Mouse (Mus musculus) spleen, postnatal 4 days (tissue): ENCODE measurements around the gene Strbp.

Experiments
- DNase-seq, 2 experiments: peaks; one replicate each; pipeline ENCODE4 v3.0.0; 2022; ENCODE audit warnings: low spot score in 2 of 2

Strbp gene

DNA sequence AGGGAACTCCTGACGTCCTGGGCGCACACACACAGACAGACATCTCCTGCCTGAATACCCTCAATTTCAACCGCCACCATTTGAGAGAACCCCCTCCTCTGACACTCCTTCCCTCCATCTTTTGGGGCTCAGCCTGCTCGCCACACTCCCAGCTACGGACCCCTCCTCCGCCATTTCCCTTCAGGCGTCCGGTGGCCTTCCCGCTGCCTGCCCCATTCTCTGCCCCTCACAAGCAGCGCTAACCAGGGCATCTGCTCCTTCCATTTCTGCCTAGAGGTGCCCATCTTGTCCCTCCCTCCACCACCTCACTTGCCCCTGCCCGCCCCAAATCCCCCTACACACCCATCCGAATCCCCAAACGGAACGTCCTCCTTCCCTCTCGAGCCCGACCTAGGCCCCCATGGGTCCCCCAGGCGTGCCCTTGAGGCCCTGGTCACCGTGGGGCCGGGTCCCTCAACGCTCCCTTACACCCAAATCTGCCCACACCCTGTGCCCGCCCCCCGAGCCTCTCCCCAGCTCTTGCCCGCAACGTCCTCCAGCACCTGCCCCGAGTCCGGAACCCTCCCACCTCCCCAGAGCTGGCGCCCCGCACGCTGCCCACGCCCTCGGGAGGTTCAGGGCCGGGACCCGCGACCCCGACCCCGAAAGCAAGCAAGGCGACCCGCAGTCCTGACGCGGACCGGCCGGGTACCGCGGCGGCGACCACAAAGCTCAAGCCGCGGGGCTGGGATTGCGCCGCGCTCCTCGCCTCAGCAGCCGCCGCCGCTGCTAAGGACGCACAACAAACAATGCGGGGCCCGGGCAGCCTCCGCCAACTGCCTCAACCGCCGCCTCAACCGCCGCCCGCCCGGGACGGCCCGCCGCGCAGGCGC lies 1.1 kb downstream of the Strbp start:
- DNase-seq = peak; percentile 55 to 81

DNA sequence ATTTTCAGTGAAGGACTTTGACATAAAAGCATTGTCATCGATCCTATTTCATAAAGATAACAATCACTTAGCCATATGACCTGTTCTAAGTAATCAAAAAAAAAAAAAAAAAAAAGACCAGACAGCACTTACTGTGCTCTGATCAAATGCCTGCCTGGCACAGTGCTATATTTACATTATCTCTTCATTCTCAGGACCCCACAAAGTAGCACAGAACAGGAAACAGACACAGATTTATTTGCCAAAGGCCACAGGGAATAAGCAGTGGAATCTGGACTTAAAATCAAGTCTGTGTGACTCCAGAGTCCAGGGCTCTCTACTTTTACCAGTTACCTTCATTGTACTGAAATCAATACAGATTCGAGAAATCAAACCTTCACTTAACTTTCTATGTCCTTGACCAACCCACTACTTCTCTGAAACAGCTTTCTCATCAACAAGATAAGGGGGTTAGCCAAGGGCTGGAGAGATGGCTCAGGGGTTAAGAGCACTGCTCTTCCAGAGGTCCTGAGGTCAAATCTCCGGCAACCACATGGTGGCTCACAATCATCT lies 14.5 kb downstream of the Strbp start:
- no peak for DNase-seq

GRCm38 (mm10) chr2:37687031-37687430 lies 16.6 kb downstream of the Strbp start:
- DNase-seq = no peak

DNA sequence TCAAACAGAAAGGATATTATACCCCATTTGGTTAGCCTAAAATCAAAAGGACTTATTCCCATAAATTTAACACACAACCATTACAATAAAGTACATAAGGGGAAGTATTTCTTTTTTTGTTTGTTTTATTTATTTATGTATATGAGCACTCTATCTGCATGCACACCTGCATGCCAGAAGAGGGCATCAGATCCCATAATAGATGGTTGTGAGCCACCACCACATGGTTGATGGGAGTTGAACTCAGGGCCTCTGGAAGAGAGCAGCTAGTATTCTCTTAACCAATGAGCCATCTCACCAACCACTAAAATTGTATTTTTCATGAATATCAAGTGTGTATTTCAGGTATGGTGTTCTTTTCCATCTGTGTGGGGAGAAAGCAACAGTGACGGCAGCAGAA lies 18.8 kb downstream of the Strbp start:
- no peak for DNase-seq

DNA sequence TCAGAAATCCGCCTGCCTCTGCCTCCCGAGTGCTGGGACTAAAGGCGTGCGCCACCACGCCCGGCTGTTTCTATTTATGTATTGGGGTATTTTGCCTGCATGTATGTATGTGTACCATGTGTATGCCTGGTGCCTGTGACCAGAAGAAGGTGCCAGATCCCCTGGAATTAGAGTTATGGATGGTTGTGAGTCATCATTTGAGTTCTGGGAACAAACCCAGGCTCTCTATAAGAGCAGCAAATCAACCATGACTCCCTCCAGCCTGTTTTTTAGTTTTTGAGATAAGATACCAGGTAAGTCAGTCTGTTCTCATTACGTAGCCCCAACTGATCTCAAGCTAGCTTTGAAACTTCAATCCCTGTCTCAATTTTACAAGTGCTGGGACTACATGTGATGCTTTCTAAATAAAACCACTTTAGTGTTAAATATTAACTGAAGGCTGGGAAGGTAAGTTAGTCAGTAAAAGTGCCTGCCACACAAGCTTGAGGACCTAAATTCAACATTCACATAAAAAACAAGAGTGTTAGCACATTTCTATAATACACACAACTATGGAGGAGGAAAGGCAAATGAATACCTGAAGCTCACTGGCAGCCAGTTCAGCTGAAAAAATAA lies 21.4 kb downstream of the Strbp start:
- no peak for DNase-seq

DNA sequence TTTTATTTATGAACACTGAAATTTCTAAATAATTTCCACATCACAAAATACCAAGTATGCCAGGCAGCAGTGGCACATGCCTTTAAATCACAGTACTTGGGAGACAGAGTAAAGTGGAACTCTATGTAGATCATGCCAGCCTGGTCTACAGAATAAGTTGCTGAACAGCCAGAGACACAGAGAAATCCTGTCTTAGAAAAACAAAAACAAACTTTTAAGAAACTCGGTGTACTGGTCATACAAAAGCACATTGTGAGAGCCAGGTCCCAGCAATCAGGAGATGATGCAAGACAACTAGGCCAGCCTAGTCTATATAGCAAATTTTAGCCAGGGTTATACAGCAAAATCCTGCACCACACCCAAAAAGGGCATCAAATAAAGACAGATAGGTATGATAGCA lies 52.6 kb downstream of the Strbp start:
- no peak for DNase-seq

- DNase-seq = no peak
Observed at GRCm38 (mm10) chr2:37649590-37649989, 54.1 kb downstream of the Strbp start.

- no peak for DNase-seq
Observed at GRCm38 (mm10) chr2:37648966-37649365, 54.7 kb downstream of the Strbp start.

- no peak for DNase-seq
Observed at GRCm38 (mm10) chr2:37623343-37623742, 80.3 kb downstream of the Strbp start.

DNA sequence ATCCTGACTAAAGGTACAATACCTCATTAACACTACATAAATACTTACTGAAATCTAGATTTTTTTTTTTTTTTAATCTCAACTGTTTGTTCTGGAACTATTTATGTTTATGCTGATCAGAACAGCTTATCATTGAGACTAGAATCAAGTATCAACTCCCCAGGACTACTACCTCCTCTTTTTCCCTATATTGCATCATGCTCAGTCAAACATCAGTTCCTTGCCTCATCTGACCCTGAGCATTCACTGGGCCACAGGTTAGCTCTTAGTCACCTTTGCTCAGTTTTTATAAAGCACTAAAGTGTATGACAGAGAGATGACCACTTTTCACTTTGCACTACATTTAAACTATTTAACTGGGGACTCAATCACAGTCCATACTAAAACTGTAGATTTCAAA lies 115.7 kb downstream of the Strbp start:
- no peak for DNase-seq

- no peak for DNase-seq
Observed at GRCm38 (mm10) chr2:37578185-37578584, 125.5 kb downstream of the Strbp start.

- no peak for DNase-seq
Observed at GRCm38 (mm10) chr2:37576661-37577060, 127.0 kb downstream of the Strbp start.

GRCm38 (mm10) chr2:37572141-37572540 lies 131.5 kb downstream of the Strbp start:
- DNase-seq = no peak

GRCm38 (mm10) chr2:37570703-37571102 lies 133.0 kb downstream of the Strbp start:
- no peak for DNase-seq

GRCm38 (mm10) chr2:37569888-37570287 lies 133.8 kb downstream of the Strbp start:
- no peak for DNase-seq

GRCm38 (mm10) chr2:37566035-37566434 lies 137.6 kb downstream of the Strbp start:
- DNase-seq = no peak

- no peak for DNase-seq
Observed at GRCm38 (mm10) chr2:37565579-37565978, 138.1 kb downstream of the Strbp start.

- DNase-seq = no peak
Observed at GRCm38 (mm10) chr2:37556366-37556765, 147.3 kb downstream of the Strbp start.

- DNase-seq = peak; percentile 52 to 62
Observed at GRCm38 (mm10) chr2:37549346-37550012, 154.2 kb downstream of the Strbp start.

DNA sequence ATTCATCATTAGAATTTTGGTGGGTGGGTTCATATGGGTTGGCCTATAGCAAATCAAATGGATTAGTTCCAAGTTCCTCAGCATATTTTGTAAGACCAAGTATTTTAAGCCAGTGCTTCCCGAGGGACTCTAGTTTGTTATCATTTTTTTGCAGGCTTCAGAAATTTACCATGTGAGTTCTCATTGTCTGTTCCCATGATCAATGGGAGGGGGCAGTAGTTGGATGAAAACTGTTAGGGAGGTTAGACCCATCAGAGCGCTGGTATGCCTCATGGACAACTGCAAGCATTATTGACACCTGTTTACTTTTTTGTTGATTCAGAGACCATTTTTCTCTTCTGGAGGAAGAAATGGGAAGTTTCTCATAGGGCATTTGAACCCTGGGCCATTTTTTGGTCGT lies 172.0 kb downstream of the Strbp start:
- no peak for DNase-seq

DNA sequence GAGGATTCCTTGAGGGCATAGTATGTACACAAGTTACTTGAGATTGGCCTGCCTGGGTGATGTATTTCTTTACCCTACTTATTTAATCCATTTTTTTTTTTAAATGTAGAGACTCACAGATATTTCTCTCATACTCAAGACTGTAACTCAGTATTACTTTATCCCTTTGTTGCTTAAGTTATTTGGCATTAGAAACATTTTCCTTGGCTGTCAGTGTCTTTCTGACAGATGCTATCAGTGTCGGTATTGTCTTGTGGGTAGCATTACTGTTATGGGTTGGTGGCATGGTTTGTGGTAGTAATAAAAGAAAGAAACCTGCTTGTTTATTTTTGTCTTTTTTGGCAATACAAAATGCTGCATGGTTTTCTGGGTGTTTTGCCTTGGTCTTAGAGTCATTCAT lies 172.9 kb downstream of the Strbp start:
- DNase-seq = no peak

DNA sequence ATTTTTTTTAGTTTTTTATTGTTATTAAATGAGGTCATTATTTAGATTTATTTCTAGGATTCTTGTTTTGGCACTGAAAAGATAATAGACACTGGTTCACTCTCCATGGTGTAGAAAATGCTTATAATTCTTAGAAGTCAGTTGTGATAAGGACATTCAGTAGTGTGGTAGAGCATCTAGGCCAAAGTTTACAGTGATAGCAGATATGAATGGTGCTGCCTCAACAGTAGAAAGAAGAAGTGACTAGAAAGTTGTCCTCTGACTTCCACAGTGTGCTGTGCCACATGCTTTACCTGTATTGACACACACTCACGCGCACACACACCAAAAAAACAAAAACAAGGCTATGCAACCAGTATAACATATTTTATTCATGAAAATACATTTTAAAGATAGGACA lies 174.3 kb downstream of the Strbp start:
- no peak for DNase-seq

DNA sequence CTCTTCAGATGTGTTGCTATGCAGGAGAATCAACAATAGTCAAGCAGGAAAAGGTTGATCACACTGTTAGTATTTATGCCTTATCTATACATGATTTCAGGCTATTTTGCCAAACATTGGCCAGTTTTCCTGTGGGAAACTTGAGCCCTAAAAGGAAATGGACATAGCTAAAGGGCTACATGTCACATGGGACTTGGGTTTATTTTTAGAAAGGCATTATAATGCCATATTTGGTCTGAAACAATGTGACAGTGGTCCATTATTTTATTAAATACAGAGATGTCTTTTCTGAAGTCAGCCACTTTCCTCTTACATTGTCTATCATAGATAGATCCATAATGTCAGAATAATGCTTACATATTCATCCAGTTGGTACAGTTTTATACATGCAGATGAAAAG lies 176.1 kb downstream of the Strbp start:
- DNase-seq = no peak
